In genomic region chrX:103287846-103288377, GRCm38 (mm10) we compare ENCODE assay signal across 12 mouse cellular contexts. TPM values are rescaled to one million over a fixed set of nuclear protein-coding genes. Genes with fewer than 3 reads are reported as not detected.
A peak's percentile ranks its signal among the peaks of the same experiment; 100 is the strongest.
DNase-seq lines count a peak whose midpoint lies in the region; ATAC-seq and TF ChIP-seq lines count a peak whose summit lies in the region.
"Had no signal": no experiment of that assay in that cellular context is flagged by ENCODE, and none has a peak within 500 bp of the region (broad histone marks: within the 10 kb centered on the region; RNA-seq: fewer than 3 reads in every experiment).

No protein-coding gene starts in this region.

- no peak overlapping the region for H3K27ac ChIP-seq in embryonic facial prominence, embryonic 11.5 days (replicated peaks; ENCODE audit: low read depth, low read length)
- H3K27ac ChIP-seq in embryonic facial prominence, embryonic 10.5 days (replicated peaks), result no peak overlapping the region
- peak overlapping the region; percentile 58; the same call in 1 of the 2 replicates for H3K27ac ChIP-seq in lung, embryonic 14.5 days (ENCODE audit: low read depth)
- H3K27ac ChIP-seq in intestine, embryonic 16.5 days (ENCODE audit: low read length), result no peak overlapping the region
- H3K27ac ChIP-seq in neural tube, embryonic 14.5 days (ENCODE audit: low read depth, low read length), result no peak overlapping the region
- H3K27ac ChIP-seq: left cerebral cortex, adult 2 months had no signal

- 40% methylated on average over 10 of the region's 10 CpGs for WGBS in embryonic facial prominence, embryonic 11.5 days
- 47% methylated on average over 10 of the region's 10 CpGs for WGBS in embryonic facial prominence, embryonic 10.5 days
- 23% methylated on average over 10 of the region's 10 CpGs for WGBS in lung, embryonic 14.5 days
- 29% methylated on average over 10 of the region's 10 CpGs for WGBS in intestine, embryonic 16.5 days
- WGBS in neural tube, embryonic 14.5 days, result 18% methylated on average over 10 of the region's 10 CpGs

- no peaks in the 10 kb centered on the region for H3K9me3 ChIP-seq in embryonic facial prominence, embryonic 11.5 days (replicated peaks; ENCODE audit: control insufficient read depth, low read length)
- no peaks in the 10 kb centered on the region for H3K9me3 ChIP-seq in embryonic facial prominence, embryonic 10.5 days
- no peaks in the 10 kb centered on the region for H3K9me3 ChIP-seq in lung, embryonic 14.5 days (ENCODE audit: low read depth, low read length)
- H3K9me3 ChIP-seq in intestine, embryonic 16.5 days (ENCODE audit: control insufficient read depth, low read length), result no peaks in the 10 kb centered on the region
- no peaks in the 10 kb centered on the region for H3K9me3 ChIP-seq in neural tube, embryonic 14.5 days (ENCODE audit: control insufficient read depth, low read length)
- H3K9me3 ChIP-seq: megakaryocyte, embryonic 14.5 days had no signal

- no peak for ATAC-seq in embryonic facial prominence, embryonic 11.5 days (replicated peaks; ENCODE audit: insufficient number of reproducible peaks, low FRiP score, low TSS enrichment, low read depth)
- no peak for ATAC-seq in lung, embryonic 14.5 days (ENCODE audit: insufficient read depth)
- ATAC-seq in intestine, embryonic 16.5 days, result peak; percentile 42; the same call in 1 of the 2 replicates
- ATAC-seq in neural tube, embryonic 14.5 days (ENCODE audit: low read depth), result peak; percentile 53; the same call in 1 of the 2 replicates
- ATAC-seq: inflammation-experienced regulatory T-cells, adult 6 months had no signal

- no peaks in the 10 kb centered on the region for H3K36me3 ChIP-seq in embryonic facial prominence, embryonic 11.5 days (replicated peaks; ENCODE audit: control insufficient read depth, insufficient read depth, low read depth, low read length)
- no peaks in the 10 kb centered on the region for H3K36me3 ChIP-seq in embryonic facial prominence, embryonic 10.5 days (replicated peaks)
- H3K36me3 ChIP-seq in lung, embryonic 14.5 days (ENCODE audit: insufficient read depth), result no peaks in the 10 kb centered on the region
- H3K36me3 ChIP-seq in intestine, embryonic 16.5 days (ENCODE audit: control insufficient read depth, insufficient read depth, low read length), result no peaks in the 10 kb centered on the region
- no peaks in the 10 kb centered on the region for H3K36me3 ChIP-seq in neural tube, embryonic 14.5 days (ENCODE audit: control insufficient read depth, insufficient read depth, low read length)

- H3K4me2 ChIP-seq in embryonic facial prominence, embryonic 11.5 days (ENCODE audit: low read depth, low read length), result no peak overlapping the region
- H3K4me2 ChIP-seq in lung, embryonic 14.5 days, result no peak overlapping the region
- H3K4me2 ChIP-seq in intestine, embryonic 16.5 days (ENCODE audit: low read depth, low read length), result no peak overlapping the region
- H3K4me2 ChIP-seq in neural tube, embryonic 14.5 days (ENCODE audit: low read depth, low read length), result no peak overlapping the region

- H3K4me3 ChIP-seq in embryonic facial prominence, embryonic 11.5 days (ENCODE audit: low read depth, low read length), result no peak overlapping the region
- no peak overlapping the region for H3K4me3 ChIP-seq in embryonic facial prominence, embryonic 10.5 days
- no peak overlapping the region for H3K4me3 ChIP-seq in lung, embryonic 14.5 days (ENCODE audit: low read depth, low read length)
- H3K4me3 ChIP-seq in intestine, embryonic 16.5 days (ENCODE audit: low read length), result no peak overlapping the region
- no peak overlapping the region for H3K4me3 ChIP-seq in neural tube, embryonic 14.5 days (ENCODE audit: low read depth, low read length)
- H3K4me3 ChIP-seq: left cerebral cortex, adult 2 months; megakaryocyte, embryonic 14.5 days had no signal

- no peaks in the 10 kb centered on the region for H3K4me1 ChIP-seq in embryonic facial prominence, embryonic 11.5 days (ENCODE audit: control insufficient read depth, insufficient read depth, low read length)
- H3K4me1 ChIP-seq in embryonic facial prominence, embryonic 10.5 days, result 0 out of 2 replicates have a peak, but pooled peaks cover 12% of the 10 kb centered on the region
- H3K4me1 ChIP-seq in lung, embryonic 14.5 days (ENCODE audit: insufficient read depth), result no peaks in the 10 kb centered on the region
- no peaks in the 10 kb centered on the region for H3K4me1 ChIP-seq in intestine, embryonic 16.5 days (ENCODE audit: control insufficient read depth, insufficient read depth, low read length)
- no peaks in the 10 kb centered on the region for H3K4me1 ChIP-seq in neural tube, embryonic 14.5 days (ENCODE audit: control insufficient read depth, insufficient read depth, low read length)
- H3K4me1 ChIP-seq: megakaryocyte, embryonic 14.5 days had no signal

- peak; percentile 15 for DNase-seq in embryonic facial prominence, embryonic 11.5 days (ENCODE audit: low spot score)
- no peak for DNase-seq in embryonic facial prominence, embryonic 10.5 days (ENCODE audit: low spot score)
- no peak for DNase-seq in lung, embryonic 14.5 days
- no peak for DNase-seq in lung, postnatal 10 days
- DNase-seq in urinary bladder, postnatal 14 days (ENCODE audit: low spot score), result no peak
- DNase-seq in cerebellum, adult 18-20 months, result no peak
- DNase-seq: gastrocnemius, postnatal 14 days had no signal

- no peak overlapping the region for H3K9ac ChIP-seq in embryonic facial prominence, embryonic 11.5 days (replicated peaks; ENCODE audit: low read length)
- H3K9ac ChIP-seq in lung, embryonic 14.5 days, result no peak overlapping the region
- no peak overlapping the region for H3K9ac ChIP-seq in intestine, embryonic 16.5 days (ENCODE audit: low read depth, low read length)
- H3K9ac ChIP-seq in neural tube, embryonic 14.5 days (replicated peaks; ENCODE audit: low read depth, low read length), result no peak overlapping the region

- no peak for TF ChIP-seq CTCF in lung, embryonic 14.5 days (IDR thresholded peaks at IDR 0.05; ENCODE audit: low read depth)

- H3K27me3 ChIP-seq in embryonic facial prominence, embryonic 11.5 days (ENCODE audit: control insufficient read depth, insufficient read depth, low read length), result no peaks in the 10 kb centered on the region; the same call in 1 of the 2 replicates
- peaks cover 82% of the 10 kb centered on the region for H3K27me3 ChIP-seq in embryonic facial prominence, embryonic 10.5 days (replicated peaks; ENCODE audit: low read depth, poor library complexity, severe bottlenecking)
- H3K27me3 ChIP-seq in lung, embryonic 14.5 days (ENCODE audit: insufficient read depth, low read length), result peaks cover 9% of the 10 kb centered on the region; the same call in 1 of the 2 replicates
- peaks cover 5% of the 10 kb centered on the region; the same call in 1 of the 2 replicates for H3K27me3 ChIP-seq in intestine, embryonic 16.5 days (replicated peaks; ENCODE audit: control insufficient read depth, insufficient read depth, low read length)
- no peaks in the 10 kb centered on the region; the same call in 1 of the 2 replicates for H3K27me3 ChIP-seq in neural tube, embryonic 14.5 days (ENCODE audit: control insufficient read depth, insufficient read depth, low read length)

RNA-seq across cellular contexts. Expression of gene Cdx4, which starts 33.3 kb away (rescaled TPM):
- not detected in 2 replicates for polyA plus RNA-seq in embryonic facial prominence, embryonic 11.5 days (2014; fragmentation: Nextera tagmentation; extraction: Ambion mirVana)
- polyA plus RNA-seq in embryonic facial prominence, embryonic 10.5 days (2016; fragmentation: Nextera tagmentation; extraction: Ambion mirVana), result not detected in 2 replicates
- polyA plus RNA-seq in lung, embryonic 14.5 days (2014; fragmentation: Nextera tagmentation; extraction: Ambion mirVana), result not detected in 2 replicates
- polyA plus RNA-seq in intestine, embryonic 16.5 days (2015; fragmentation: Nextera tagmentation; extraction: Ambion mirVana), result not detected in 2 replicates
- not detected in 2 replicates for polyA plus RNA-seq in neural tube, embryonic 14.5 days (2014; fragmentation: Nextera tagmentation; extraction: Ambion mirVana)
- polyA plus RNA-seq: inflammation-experienced regulatory T-cells, adult 6 months had no signal

Comparison
In these comparisons a context has a peak if more than half of its experiments do, and no peak if none do; other contexts are left out.
1. ATAC-seq: peak in intestine, embryonic 16.5 days (single experiment) and neural tube, embryonic 14.5 days (single experiment); none in embryonic facial prominence, embryonic 11.5 days (single experiment) and lung, embryonic 14.5 days (single experiment).